Mouse (Mus musculus) right cerebral cortex, postnatal 36 days (tissue): ENCODE data around the gene Krtap13-1.
"Not testable (repeated sequence)": the region's sequence is repeated elsewhere in the genome, so short reads cannot be mapped to it uniquely, and the experiment has no call there.

Experiments
- DNase-seq, 2 experiments: peaks; one replicate each; pipeline ENCODE4 v3.0.0; 2022; ENCODE audit warnings: low spot score in 2 of 2, mixed read lengths in 1 of 2

Gene Krtap13-1

GRCm38 (mm10) chr16:88728812-88729275, at the start of gene Krtap13-1:
TSS of gene Krtap13-1 (plus strand) at chr16:88728862.
- DNase-seq, result no peak

DNA sequence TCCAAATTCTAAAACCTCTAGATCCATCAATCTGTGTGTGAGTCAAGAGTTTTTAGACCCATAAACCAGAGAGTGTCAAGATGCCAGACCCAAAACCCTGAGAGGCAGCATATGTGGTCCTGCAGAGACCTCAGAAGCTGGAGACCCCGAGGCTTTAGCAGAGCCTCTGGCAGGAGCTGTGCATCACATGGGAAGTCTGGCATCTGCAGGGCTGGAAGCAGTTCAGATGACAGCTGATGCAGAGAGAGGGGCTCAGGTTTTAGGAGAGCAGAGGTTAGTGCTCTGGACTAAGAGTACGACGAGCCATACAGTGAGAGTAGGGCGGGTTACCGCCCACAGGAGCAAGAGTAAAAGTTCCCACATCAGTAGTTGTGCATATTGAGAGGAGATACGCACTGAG, 49.6 kb upstream of the Krtap13-1 start:
- no peak for DNase-seq

GRCm38 (mm10) chr16:88681282-88681681, 47.4 kb upstream of the Krtap13-1 start:
- no peak for DNase-seq

DNA sequence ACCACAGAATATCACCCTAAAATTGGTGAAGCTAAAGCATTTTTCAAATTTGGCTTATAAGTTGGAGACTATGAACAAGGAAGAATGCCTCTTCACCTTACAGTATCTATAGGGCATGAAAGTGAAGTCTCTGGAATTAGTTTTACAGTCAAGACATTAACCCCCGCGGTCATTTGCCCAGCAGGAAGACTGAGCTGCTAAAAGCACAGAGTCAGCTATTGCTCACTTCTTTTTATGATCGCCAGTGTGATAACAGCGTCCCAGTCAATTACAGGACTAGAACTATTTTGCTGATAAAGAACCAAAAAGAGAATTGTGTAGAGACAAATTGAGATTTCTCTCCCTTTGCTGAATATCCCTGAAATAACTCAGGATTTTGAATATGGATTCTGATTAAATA, 32.4 kb upstream of the Krtap13-1 start:
- no peak for DNase-seq

- no peak for DNase-seq
Observed at GRCm38 (mm10) chr16:88701072-88701864, 27.4 kb upstream of the Krtap13-1 start.

GRCm38 (mm10) chr16:88707496-88708012, 21.1 kb upstream of the Krtap13-1 start, which contains the start of gene 2310061N02Rik:
TSS of gene 2310061N02Rik (minus strand) at chr16:88707962.
- DNase-seq, result no peak

GRCm38 (mm10) chr16:88710757-88711156, 17.9 kb upstream of the Krtap13-1 start:
- no peak for DNase-seq

GRCm38 (mm10) chr16:88711245-88711644, 17.4 kb upstream of the Krtap13-1 start:
- no peak for DNase-seq

GRCm38 (mm10) chr16:88716549-88716948, 12.1 kb upstream of the Krtap13-1 start:
- DNase-seq, result no peak

DNA sequence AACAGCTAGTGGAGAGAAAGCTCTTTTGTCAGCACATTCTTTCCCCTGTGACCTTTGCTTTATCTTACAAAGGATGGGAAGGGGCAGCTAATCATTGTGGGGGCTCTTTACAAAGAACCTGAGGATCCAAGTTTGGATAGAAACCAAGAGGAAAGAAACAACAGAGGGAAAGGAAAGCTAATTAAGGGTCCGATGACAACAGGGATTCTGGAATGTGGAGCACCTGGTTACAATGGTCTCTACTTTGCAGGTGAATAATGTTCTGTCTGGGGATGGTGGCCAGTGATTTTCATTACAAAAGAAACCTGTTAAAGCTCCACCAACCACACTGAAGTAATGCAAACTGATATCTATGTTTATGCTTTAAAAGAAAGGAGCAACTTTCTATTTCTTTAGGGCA, 8.6 kb upstream of the Krtap13-1 start:
- no peak for DNase-seq

DNA sequence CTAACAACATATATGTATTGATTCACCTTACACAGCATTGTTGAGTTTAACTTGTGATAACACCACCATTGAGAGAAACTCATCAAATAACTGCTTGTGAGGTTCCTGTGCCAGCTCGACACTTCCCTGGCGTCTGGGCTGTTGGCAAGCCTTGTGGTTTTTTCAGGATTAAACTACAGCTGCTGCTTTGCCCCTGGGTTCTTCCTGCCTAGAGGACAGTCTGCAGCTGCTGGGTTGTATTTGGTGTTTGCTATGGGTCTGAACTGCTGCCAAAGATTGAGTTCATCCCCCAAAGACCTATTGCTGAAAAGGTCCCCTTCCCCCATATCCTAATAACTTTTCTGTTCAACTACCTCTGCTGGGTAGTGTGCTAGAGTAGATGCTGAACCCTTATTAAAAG, 6.7 kb downstream of the Krtap13-1 start:
- DNase-seq, result no peak

DNA sequence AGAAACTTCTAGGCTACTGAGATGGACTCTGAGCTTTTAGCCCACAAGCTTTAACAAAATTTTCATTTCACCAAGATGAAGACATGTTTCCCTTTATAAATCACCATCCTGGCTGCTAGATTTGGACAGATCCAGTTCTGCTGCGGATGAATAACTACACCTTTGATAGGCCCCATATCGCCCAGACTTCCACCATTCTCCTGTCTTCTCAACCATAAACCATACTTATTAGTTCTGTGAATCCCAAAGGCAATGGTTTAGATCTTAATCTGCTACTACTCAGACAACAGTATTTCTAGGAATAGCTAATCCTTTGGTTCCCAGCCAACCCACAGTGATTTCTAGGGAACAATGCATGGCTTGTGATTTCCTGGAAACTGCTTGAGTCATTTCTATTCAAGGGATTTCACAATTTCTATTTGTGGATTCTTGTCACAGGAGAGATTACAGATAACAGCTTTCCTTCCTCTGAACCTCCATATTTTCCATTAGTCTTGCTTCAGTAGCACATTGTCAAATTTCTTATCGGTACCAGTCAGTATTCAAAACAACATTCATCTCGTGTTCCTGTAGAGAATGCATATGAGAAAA, 16.2 kb downstream of the Krtap13-1 start:
- DNase-seq, result no peak

GRCm38 (mm10) chr16:88747943-88748342, 19.3 kb downstream of the Krtap13-1 start:
- DNase-seq, result no peak

GRCm38 (mm10) chr16:88751535-88751934, 22.9 kb downstream of the Krtap13-1 start, which contains the start of gene Krtap13:
TSS of gene Krtap13 (minus strand) at chr16:88751635.
- not testable (repeated sequence) for DNase-seq

DNA sequence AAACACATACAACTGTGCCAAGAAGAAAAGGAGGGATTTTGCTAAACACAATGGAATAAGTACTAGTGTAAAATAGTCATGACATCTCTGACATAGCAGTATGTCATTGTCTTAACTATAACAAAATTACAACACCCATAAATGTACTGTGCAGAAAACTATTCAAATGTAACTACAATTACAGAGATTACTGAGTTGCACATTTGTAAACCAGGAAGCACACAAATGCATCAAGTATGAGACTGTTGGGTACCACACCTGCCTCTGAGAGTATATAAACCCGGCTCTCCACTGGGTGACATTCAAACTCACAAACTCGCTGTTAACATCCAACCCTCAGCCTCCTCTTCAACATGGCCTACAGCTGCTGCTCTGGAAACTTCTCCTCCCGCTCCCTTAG, 29.9 kb downstream of the Krtap13-1 start, which contains the start of gene 2310034C09Rik:
Gene 2310034C09Rik (plus strand): TSS at position 301 of the 400 bp plus-strand sequence.
- DNase-seq, result not testable (repeated sequence)

DNA sequence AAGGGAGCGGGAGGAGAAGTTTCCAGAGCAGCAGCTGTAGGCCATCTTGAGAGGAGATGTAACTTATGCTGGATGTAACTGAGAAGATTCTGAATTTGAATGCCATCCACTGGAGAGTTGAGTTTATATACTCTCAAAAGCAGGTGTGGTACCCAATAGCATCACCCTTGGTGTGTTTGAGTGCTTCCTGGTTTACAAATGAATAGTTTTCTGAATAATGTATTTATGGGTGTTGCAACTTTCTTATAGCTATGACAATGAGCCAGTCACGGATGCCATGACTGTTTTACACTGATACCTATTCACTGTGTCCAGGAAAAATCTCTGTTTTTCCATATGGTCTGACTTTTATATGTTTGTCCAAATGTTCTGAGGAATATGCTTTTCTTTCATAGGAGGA, 45.4 kb downstream of the Krtap13-1 start, which contains the start of gene 2310057N15Rik:
Gene 2310057N15Rik (minus strand): TSS at position 101 of the 400 bp plus-strand sequence.
- no peak for DNase-seq

DNA sequence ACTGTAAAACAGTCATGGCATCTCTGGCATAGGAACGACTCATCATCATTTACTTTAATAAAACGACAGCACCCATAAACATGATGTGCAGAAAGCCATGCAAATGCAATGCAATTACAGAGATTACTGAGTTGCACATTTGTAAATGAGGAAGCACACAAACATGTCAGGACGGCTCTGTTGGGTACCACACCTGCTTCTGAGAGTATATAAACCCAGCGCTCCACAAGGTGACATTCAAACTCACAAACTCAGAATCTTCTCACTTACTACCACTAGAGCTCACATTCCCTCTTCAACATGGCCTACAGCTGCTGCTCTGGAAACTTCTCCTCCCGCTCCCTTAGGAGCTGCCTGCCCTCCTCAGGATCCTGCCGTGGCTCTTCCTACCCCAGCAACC, 48.9 kb downstream of the Krtap13-1 start, which contains the start of gene Gm5965:
Gene Gm5965 (plus strand): TSS at position 301 of the 400 bp plus-strand sequence.
- no peak for DNase-seq
